Mouse (Mus musculus): ENCODE results near the gene Tepsin.

DNA sequence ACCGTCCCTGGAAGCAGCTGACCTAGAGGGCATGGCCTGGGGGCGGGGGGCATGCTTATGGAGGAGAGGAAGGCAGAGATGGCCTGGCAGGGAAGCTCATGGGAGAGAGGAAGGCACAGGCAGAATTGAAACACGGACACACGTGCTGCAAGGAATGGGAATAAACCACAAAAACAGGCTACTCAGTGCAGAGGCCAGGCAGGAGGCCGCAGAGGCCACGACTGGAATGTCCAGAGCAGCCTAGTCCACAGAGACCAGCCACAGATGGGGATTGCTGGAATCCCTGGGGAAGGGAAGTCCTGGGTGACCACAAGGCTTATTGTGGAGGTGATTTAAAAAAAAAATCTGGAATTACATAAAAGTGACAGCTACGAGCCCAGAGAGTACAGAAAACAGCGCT, 49.5 kb downstream of the Tepsin start:
- TF ChIP-seq EP300 (IDR thresholded peaks at IDR 0.05; ENCODE audit: low read depth) (no peak), CTCF (IDR thresholded peaks at IDR 0.05; ENCODE audit: low read depth) (no peak)

Measured in liver, embryonic 14.5 days (tissue).